Mouse (Mus musculus) layer of hippocampus, postnatal 25 days (tissue): ENCODE results near the gene Ttc25. TPM values are rescaled to one million over a fixed set of nuclear protein-coding genes. Genes with fewer than 3 reads are reported as not detected.
"Not testable (repeated sequence)": the region's sequence is repeated elsewhere in the genome, so short reads cannot be mapped to it uniquely, and the experiment has no call there.

Experiments
- DNase-seq, 2 experiments: peaks; one replicate each; pipeline ENCODE4 v3.0.0; 2022; ENCODE audit warnings: mixed read lengths in 2 of 2, low spot score in 1 of 2; ENCODE audit errors: extremely low spot score in 1 of 2
- total RNA-seq, 2 experiments: library from RNA; stranded (reverse); gene quantifications; 2 replicates each; pipeline ENCODE4 v1.2.3; 2021

Gene Ttc25
- total RNA-seq, 2 experiments from 2014 or later = 0.54 to 1.2 TPM

GRCm38 (mm10) chr11:100567815-100568245, 22.4 kb downstream of the Ttc25 start:
- no peak for DNase-seq

GRCm38 (mm10) chr11:100568692-100569091, 23.3 kb downstream of the Ttc25 start:
- DNase-seq = no peak

- DNase-seq = no peak
These were observed 24.4 kb downstream of the Ttc25 start for GRCm38 (mm10) chr11:100569789-100570188.

- DNase-seq = peak; percentile 56 to 84
These were observed 25.2 kb downstream of the Ttc25 start for GRCm38 (mm10) chr11:100570430-100571201.

- peak in 1 of 2 experiments; percentile 23 for DNase-seq
These were observed 25.8 kb downstream of the Ttc25 start for GRCm38 (mm10) chr11:100571202-100571567.

- DNase-seq = no peak
These were observed 28.8 kb downstream of the Ttc25 start for GRCm38 (mm10) chr11:100574188-100574587.

GRCm38 (mm10) chr11:100574708-100575483, 29.5 kb downstream of the Ttc25 start, which contains the start of gene Cnp:
Gene Cnp (plus strand): TSS chr11:100574904.
- peak in 1 of 2 experiments; percentile 65 for DNase-seq

GRCm38 (mm10) chr11:100575484-100575855, 30.1 kb downstream of the Ttc25 start:
- peak in 1 of 2 experiments; percentile 38 for DNase-seq

- no peak for DNase-seq
These were observed 30.8 kb downstream of the Ttc25 start for GRCm38 (mm10) chr11:100576256-100576655.

- DNase-seq = no peak
These were observed 32.6 kb downstream of the Ttc25 start for GRCm38 (mm10) chr11:100577852-100578599.

- no peak for DNase-seq
These were observed 33.9 kb downstream of the Ttc25 start for GRCm38 (mm10) chr11:100579116-100579799.

GRCm38 (mm10) chr11:100580275-100580674, 34.9 kb downstream of the Ttc25 start:
- no peak for DNase-seq

GRCm38 (mm10) chr11:100581756-100582155, 36.3 kb downstream of the Ttc25 start:
- peak in 1 of 2 experiments; percentile 45 for DNase-seq

GRCm38 (mm10) chr11:100582413-100582812, 37.0 kb downstream of the Ttc25 start:
- DNase-seq = not testable (repeated sequence)

- no peak for DNase-seq
These were observed 37.4 kb downstream of the Ttc25 start for GRCm38 (mm10) chr11:100582836-100583235.

GRCm38 (mm10) chr11:100584561-100584961, 39.2 kb downstream of the Ttc25 start:
- DNase-seq = no peak

- no peak for DNase-seq
These were observed 39.7 kb downstream of the Ttc25 start for GRCm38 (mm10) chr11:100585148-100585547.

GRCm38 (mm10) chr11:100588462-100588861, 43.1 kb downstream of the Ttc25 start:
- DNase-seq = no peak

GRCm38 (mm10) chr11:100592346-100593046, 47.1 kb downstream of the Ttc25 start:
- DNase-seq = no peak

- no peak for DNase-seq
These were observed 49.2 kb downstream of the Ttc25 start for GRCm38 (mm10) chr11:100594608-100595007.
